Mouse (Mus musculus): ENCODE measurements around the gene Rab30.
"Not testable (repeated sequence)": the region's sequence is repeated elsewhere in the genome, so short reads cannot be mapped to it uniquely, and the experiment has no call there.

Gene Rab30

GRCm38 (mm10) chr7:92741152-92741860, at the start of gene Rab30:
Gene Rab30 (plus strand): TSS chr7:92741603.
- peak; percentile 98 for DNase-seq

GRCm38 (mm10) chr7:92696395-92696794, 45.0 kb upstream of the Rab30 start:
- DNase-seq, result peak; percentile 8

GRCm38 (mm10) chr7:92698770-92699169, 42.6 kb upstream of the Rab30 start:
- no peak for DNase-seq

GRCm38 (mm10) chr7:92703661-92704060, 37.7 kb upstream of the Rab30 start:
- no peak for DNase-seq

GRCm38 (mm10) chr7:92705534-92705933, 35.9 kb upstream of the Rab30 start:
- no peak for DNase-seq

GRCm38 (mm10) chr7:92706711-92707110, 34.7 kb upstream of the Rab30 start:
- no peak for DNase-seq

- no peak for DNase-seq
Measured at GRCm38 (mm10) chr7:92709573-92709972, 31.8 kb upstream of the Rab30 start.

GRCm38 (mm10) chr7:92711593-92711992, 29.8 kb upstream of the Rab30 start:
- no peak for DNase-seq

GRCm38 (mm10) chr7:92715055-92715454, 26.3 kb upstream of the Rab30 start:
- no peak for DNase-seq

- DNase-seq, result no peak
Measured at GRCm38 (mm10) chr7:92720156-92720905, 21.1 kb upstream of the Rab30 start.

GRCm38 (mm10) chr7:92723750-92724149, 17.7 kb upstream of the Rab30 start:
- DNase-seq, result no peak

- no peak for DNase-seq
Measured at GRCm38 (mm10) chr7:92724261-92724660, 17.1 kb upstream of the Rab30 start.

GRCm38 (mm10) chr7:92729583-92729982, 11.8 kb upstream of the Rab30 start:
- DNase-seq, result not testable (repeated sequence)

GRCm38 (mm10) chr7:92730465-92730864, 10.9 kb upstream of the Rab30 start:
- no peak for DNase-seq

- no peak for DNase-seq
Measured at GRCm38 (mm10) chr7:92730959-92731358, 10.4 kb upstream of the Rab30 start.

- no peak for DNase-seq
Measured at GRCm38 (mm10) chr7:92732136-92732535, 9.3 kb upstream of the Rab30 start.

GRCm38 (mm10) chr7:92737560-92737959, 3.8 kb upstream of the Rab30 start:
- no peak for DNase-seq

GRCm38 (mm10) chr7:92739956-92740355, 1.4 kb upstream of the Rab30 start:
- no peak for DNase-seq

GRCm38 (mm10) chr7:92740411-92741115, 840 bp upstream of the Rab30 start:
- DNase-seq, result peak; percentile 29

GRCm38 (mm10) chr7:92741861-92742249, 452 bp downstream of the Rab30 start:
- peak; percentile 62 for DNase-seq

GRCm38 (mm10) chr7:92742341-92742741, 938 bp downstream of the Rab30 start:
- peak; percentile 56 for DNase-seq

GRCm38 (mm10) chr7:92742774-92743173, 1.4 kb downstream of the Rab30 start:
- peak; percentile 39 for DNase-seq

- DNase-seq, result no peak
Measured at GRCm38 (mm10) chr7:92743325-92743724, 1.9 kb downstream of the Rab30 start.

- no peak for DNase-seq
Measured at GRCm38 (mm10) chr7:92750395-92750794, 9.0 kb downstream of the Rab30 start.
